22 mouse cellular contexts compared by ENCODE assay signal in genomic region chr13:115673729-115674128, GRCm38 (mm10).
DNase-seq lines count a peak whose midpoint lies in the region; ATAC-seq and TF ChIP-seq lines count a peak whose summit lies in the region.
"Had no signal": no experiment of that assay in that cellular context is flagged by ENCODE, and none has a peak within 500 bp of the region (broad histone marks: within the 10 kb centered on the region; RNA-seq: fewer than 3 reads in every experiment).

No protein-coding gene starts in this region.

- TF ChIP-seq CTCF in forebrain, postnatal 0 days (IDR thresholded peaks at IDR 0.05; ENCODE audit: low read depth), result no peak

- H3K9ac ChIP-seq in forebrain, embryonic 11.5 days (ENCODE audit: low read length), result no peak overlapping the region
- H3K9ac ChIP-seq in forebrain, postnatal 0 days, result no peak overlapping the region
- no peak overlapping the region for H3K9ac ChIP-seq in midbrain, embryonic 11.5 days (ENCODE audit: low read length)
- H3K9ac ChIP-seq in midbrain, embryonic 16.5 days (ENCODE audit: low read depth, low read length), result no peak overlapping the region
- H3K9ac ChIP-seq in embryonic facial prominence, embryonic 14.5 days (ENCODE audit: low read depth, low read length), result no peak overlapping the region
- H3K9ac ChIP-seq: embryonic facial prominence, embryonic 12.5 days; hindbrain, embryonic 15.5 days; kidney, embryonic 15.5 days; liver, postnatal 0 days had no signal

- intact Hi-C loops in gastrocnemius, postnatal 14 days (cut with DNase I; ENCODE audit: low total_unique reads), result no loop called here

- peak; percentile 71 for ATAC-seq in forebrain, embryonic 11.5 days (replicated peaks; ENCODE audit: low FRiP score)
- ATAC-seq in forebrain, postnatal 0 days, result no peak
- ATAC-seq in midbrain, embryonic 11.5 days (ENCODE audit: low FRiP score), result no peak
- ATAC-seq in midbrain, embryonic 16.5 days, result no peak
- ATAC-seq in embryonic facial prominence, embryonic 14.5 days (ENCODE audit: low read depth), result no peak
- ATAC-seq: intestine, postnatal 0 days; liver, postnatal 0 days had no signal

- no peaks in the 10 kb centered on the region for H3K36me3 ChIP-seq in forebrain, embryonic 11.5 days (ENCODE audit: control insufficient read depth, insufficient read depth, low read length)
- no peaks in the 10 kb centered on the region for H3K36me3 ChIP-seq in forebrain, postnatal 0 days (ENCODE audit: insufficient read depth)
- H3K36me3 ChIP-seq in midbrain, embryonic 11.5 days (ENCODE audit: control insufficient read depth, insufficient read depth, low read length), result no peaks in the 10 kb centered on the region
- no peaks in the 10 kb centered on the region for H3K36me3 ChIP-seq in midbrain, embryonic 16.5 days (ENCODE audit: control insufficient read depth, insufficient read depth, low read length)
- H3K36me3 ChIP-seq in embryonic facial prominence, embryonic 14.5 days (ENCODE audit: control insufficient read depth, insufficient read depth, low read length), result no peaks in the 10 kb centered on the region
- H3K36me3 ChIP-seq: embryonic facial prominence, embryonic 12.5 days; heart, embryonic 10.5 days; hindbrain, embryonic 15.5 days; kidney, embryonic 15.5 days had no signal

- 5% methylated on average over 5 of the region's 5 CpGs for WGBS in forebrain, embryonic 11.5 days
- 7% methylated on average over 5 of the region's 5 CpGs for WGBS in forebrain, postnatal 0 days
- 20% methylated on average over 5 of the region's 5 CpGs for WGBS in midbrain, embryonic 11.5 days
- 17% methylated on average over 5 of the region's 5 CpGs for WGBS in midbrain, embryonic 16.5 days
- WGBS in embryonic facial prominence, embryonic 14.5 days, result 18% methylated on average over 5 of the region's 5 CpGs

- H3K4me2 ChIP-seq in forebrain, embryonic 11.5 days (ENCODE audit: low read depth, low read length, severe bottlenecking), result no peak overlapping the region
- no peak overlapping the region for H3K4me2 ChIP-seq in forebrain, postnatal 0 days (ENCODE audit: low read depth)
- H3K4me2 ChIP-seq in midbrain, embryonic 11.5 days, result no peak overlapping the region
- no peak overlapping the region for H3K4me2 ChIP-seq in midbrain, embryonic 16.5 days (ENCODE audit: low read length)
- no peak overlapping the region for H3K4me2 ChIP-seq in embryonic facial prominence, embryonic 14.5 days (ENCODE audit: low read depth, low read length)
- H3K4me2 ChIP-seq: embryonic facial prominence, embryonic 12.5 days; hindbrain, embryonic 15.5 days; kidney, embryonic 15.5 days had no signal

- no peak overlapping the region for H3K4me3 ChIP-seq in forebrain, embryonic 11.5 days (ENCODE audit: low read depth, low read length)
- no peak overlapping the region for H3K4me3 ChIP-seq in forebrain, postnatal 0 days (ENCODE audit: low read depth, low read length)
- no peak overlapping the region for H3K4me3 ChIP-seq in midbrain, embryonic 11.5 days (ENCODE audit: low read depth, low read length)
- no peak overlapping the region for H3K4me3 ChIP-seq in midbrain, embryonic 16.5 days (ENCODE audit: low read depth, low read length)
- no peak overlapping the region for H3K4me3 ChIP-seq in embryonic facial prominence, embryonic 14.5 days (ENCODE audit: low read depth, low read length)
- H3K4me3 ChIP-seq: embryonic facial prominence, embryonic 12.5 days; heart, embryonic 10.5 days; hindbrain, embryonic 15.5 days; kidney, embryonic 15.5 days had no signal

- H3K27me3 ChIP-seq in forebrain, embryonic 11.5 days (ENCODE audit: control insufficient read depth, insufficient read depth, low read length), result peaks cover 3% of the 10 kb centered on the region; the same call in 1 of the 2 replicates
- H3K27me3 ChIP-seq in forebrain, postnatal 0 days (ENCODE audit: insufficient read depth, low read length), result no peaks in the 10 kb centered on the region; the same call in 1 of the 2 replicates
- peaks cover 5% of the 10 kb centered on the region; the same call in 1 of the 2 replicates for H3K27me3 ChIP-seq in midbrain, embryonic 11.5 days (ENCODE audit: control insufficient read depth, insufficient read depth, low read length)
- peaks cover 3% of the 10 kb centered on the region for H3K27me3 ChIP-seq in midbrain, embryonic 16.5 days (ENCODE audit: control insufficient read depth, insufficient read depth, low read depth, low read length)
- no peaks in the 10 kb centered on the region for H3K27me3 ChIP-seq in embryonic facial prominence, embryonic 14.5 days (replicated peaks; ENCODE audit: control insufficient read depth, insufficient read depth, low read length)
- H3K27me3 ChIP-seq: CH12.LX; embryonic facial prominence, embryonic 12.5 days; kidney, embryonic 15.5 days had no signal

- H3K27ac ChIP-seq in forebrain, embryonic 11.5 days (ENCODE audit: low read depth, low read length), result no peak overlapping the region
- H3K27ac ChIP-seq in forebrain, postnatal 0 days (ENCODE audit: low read depth, low read length), result no peak overlapping the region
- H3K27ac ChIP-seq in midbrain, embryonic 11.5 days (ENCODE audit: low read depth, low read length), result no peak overlapping the region
- no peak overlapping the region for H3K27ac ChIP-seq in midbrain, embryonic 16.5 days (ENCODE audit: low read length)
- H3K27ac ChIP-seq in embryonic facial prominence, embryonic 14.5 days (replicated peaks; ENCODE audit: low read depth, low read length), result no peak overlapping the region
- H3K27ac ChIP-seq: embryonic facial prominence, embryonic 12.5 days; heart, embryonic 10.5 days; hindbrain, embryonic 15.5 days; kidney, embryonic 15.5 days had no signal

- no peak for DNase-seq in forebrain, embryonic 11.5 days (ENCODE audit: low spot score)
- no peak for DNase-seq in forebrain, postnatal 0 days
- DNase-seq in midbrain, embryonic 11.5 days (ENCODE audit: low spot score, missing footprints), result peak; percentile 14
- DNase-seq in embryonic facial prominence, embryonic 14.5 days (ENCODE audit: low spot score), result peak; percentile 29
- DNase-seq in forelimb bud, embryonic 11.5 days (ENCODE audit: low read depth, low spot score), result peak; percentile 25
- no peak for DNase-seq in frontal cortex, adult 2 months (ENCODE audit: extremely low spot score in 1 of 2, low spot score in 1 of 2)
- no peak for DNase-seq in gastrocnemius, postnatal 14 days
- DNase-seq: adrenal gland, postnatal 14 days; cerebellum, adult 18-20 months; cerebellum, postnatal 36 days; liver; liver, postnatal 0 days; lung, postnatal 10 days; right cerebral cortex, adult 18-20 months; thymus, postnatal 25 days had no signal

- H3K9me3 ChIP-seq in forebrain, embryonic 11.5 days (ENCODE audit: control insufficient read depth, low read length), result no peaks in the 10 kb centered on the region
- H3K9me3 ChIP-seq in forebrain, postnatal 0 days (ENCODE audit: low read length), result no peaks in the 10 kb centered on the region
- H3K9me3 ChIP-seq in midbrain, embryonic 11.5 days (ENCODE audit: control insufficient read depth, low read length), result no peaks in the 10 kb centered on the region
- H3K9me3 ChIP-seq in midbrain, embryonic 16.5 days (replicated peaks; ENCODE audit: control insufficient read depth, low read length, poor library complexity, severe bottlenecking), result no peaks in the 10 kb centered on the region
- H3K9me3 ChIP-seq in embryonic facial prominence, embryonic 14.5 days (ENCODE audit: control insufficient read depth, low read length), result no peaks in the 10 kb centered on the region
- H3K9me3 ChIP-seq: embryonic facial prominence, embryonic 12.5 days; heart, embryonic 10.5 days; hindbrain, embryonic 15.5 days; kidney, embryonic 15.5 days had no signal

- 0 out of 2 replicates have a peak, but pooled peaks cover 4% of the 10 kb centered on the region for H3K4me1 ChIP-seq in forebrain, embryonic 11.5 days (replicated peaks; ENCODE audit: control insufficient read depth, insufficient read depth, low read length)
- no peaks in the 10 kb centered on the region for H3K4me1 ChIP-seq in forebrain, postnatal 0 days (ENCODE audit: insufficient read depth)
- no peaks in the 10 kb centered on the region for H3K4me1 ChIP-seq in midbrain, embryonic 11.5 days (ENCODE audit: control insufficient read depth, insufficient read depth, low read length)
- H3K4me1 ChIP-seq in midbrain, embryonic 16.5 days (ENCODE audit: control insufficient read depth, insufficient read depth, low read length), result no peaks in the 10 kb centered on the region
- no peaks in the 10 kb centered on the region for H3K4me1 ChIP-seq in embryonic facial prominence, embryonic 14.5 days (ENCODE audit: control insufficient read depth, insufficient read depth, low read length)
- H3K4me1 ChIP-seq: embryonic facial prominence, embryonic 12.5 days; heart, embryonic 10.5 days; kidney, embryonic 15.5 days had no signal

Comparison
In these comparisons a context has a peak if more than half of its experiments do, and no peak if none do; other contexts are left out.
1. DNase-seq: peak in midbrain, embryonic 11.5 days (single experiment), embryonic facial prominence, embryonic 14.5 days (single experiment) and forelimb bud, embryonic 11.5 days (single experiment); none in forebrain, embryonic 11.5 days (single experiment), forebrain, postnatal 0 days (single experiment), frontal cortex, adult 2 months (0 of 2) and gastrocnemius, postnatal 14 days (single experiment).